Mouse (Mus musculus): ENCODE data around the gene Fam160a2.

DNA sequence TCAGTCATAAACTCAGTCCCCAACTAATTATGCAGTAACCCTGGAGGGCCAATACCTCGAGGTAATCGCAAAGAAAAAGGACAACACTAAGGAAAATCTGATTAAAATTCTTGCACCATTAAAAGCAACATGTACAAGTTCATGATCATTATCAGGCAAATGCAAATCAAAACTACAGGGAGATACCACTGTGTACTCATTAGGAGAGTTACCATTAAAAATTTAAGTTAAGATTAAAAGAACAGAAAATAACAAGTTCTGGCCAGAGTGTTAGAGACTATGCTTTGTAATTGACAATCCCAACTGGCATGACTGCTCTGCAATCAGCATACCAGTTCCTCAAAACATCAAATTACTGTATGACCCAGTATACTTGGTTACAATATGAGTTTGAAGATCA lies 57.1 kb downstream of the Fam160a2 start:
- TF ChIP-seq POLR2A (IDR thresholded peaks at IDR 0.05; ENCODE audit: low read depth, low read length) (no peak), CTCF (IDR thresholded peaks at IDR 0.05; ENCODE audit: extremely low read depth, insufficient read length, insufficient replicate concordance, low read depth, low read length) (no peak)

Measured in small intestine, adult 2 months (tissue).